Mouse (Mus musculus) natural killer cell, adult 2 months (primary cell): Measurements from ENCODE around the gene Mis18bp1.
"Not testable (repeated sequence)": the region's sequence is repeated elsewhere in the genome, so short reads cannot be mapped to it uniquely, and the experiment has no call there.

Experiments used
- DNase-seq, 2 experiments: peaks; one replicate each; pipeline ENCODE4 v3.0.0; 2022; ENCODE audit warnings: low spot score in 2 of 2

The Mis18bp1 gene

DNA sequence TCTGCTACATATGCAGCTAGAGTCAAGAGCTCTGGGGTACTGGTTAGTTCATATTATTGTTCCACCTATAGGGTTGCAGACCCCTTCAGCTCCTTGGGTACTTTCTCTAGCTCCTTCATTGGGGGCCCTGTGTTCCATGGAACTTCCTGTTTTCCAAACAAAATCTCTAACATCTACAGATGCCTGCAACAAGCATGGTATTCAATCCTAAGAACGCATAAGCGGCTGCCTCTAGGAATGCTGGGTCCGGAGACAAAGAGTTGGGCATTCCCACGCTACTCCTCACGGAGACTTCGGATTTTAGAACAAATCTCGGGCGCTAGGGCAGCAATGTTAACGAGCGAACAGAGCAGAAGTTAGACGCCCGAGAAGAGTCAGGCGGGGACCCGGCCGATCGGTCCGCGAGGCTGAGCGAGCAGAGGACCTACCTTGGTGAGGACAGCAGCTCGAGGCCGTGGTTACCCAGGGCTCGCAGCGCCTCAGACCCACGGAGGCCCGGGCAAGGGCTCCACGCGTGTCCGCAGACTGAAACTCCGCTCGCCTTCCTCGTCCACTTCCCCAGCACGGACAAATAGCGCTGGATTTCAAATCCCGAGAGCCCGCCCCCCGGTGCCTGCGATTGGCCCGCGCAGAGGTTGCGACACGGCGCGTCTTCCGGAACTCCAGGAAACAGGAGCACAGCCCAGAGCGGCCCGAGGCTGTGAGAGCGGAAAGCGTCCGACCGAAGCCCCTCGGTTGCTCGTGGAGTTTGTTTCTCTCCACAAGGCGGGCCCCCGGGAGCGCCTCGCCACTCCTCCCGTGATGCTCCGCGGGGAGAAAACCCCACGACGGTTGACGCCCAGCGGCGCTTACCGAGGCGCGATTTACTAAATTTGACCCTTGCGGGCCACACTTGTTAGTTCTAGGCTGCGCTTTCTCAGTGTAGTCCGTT, at the start of gene Mis18bp1:
TSS of gene Mis18bp1 (minus strand) at position 584 of the 931 bp plus-strand sequence.
- DNase-seq: peak; percentile 94 to 96

DNA sequence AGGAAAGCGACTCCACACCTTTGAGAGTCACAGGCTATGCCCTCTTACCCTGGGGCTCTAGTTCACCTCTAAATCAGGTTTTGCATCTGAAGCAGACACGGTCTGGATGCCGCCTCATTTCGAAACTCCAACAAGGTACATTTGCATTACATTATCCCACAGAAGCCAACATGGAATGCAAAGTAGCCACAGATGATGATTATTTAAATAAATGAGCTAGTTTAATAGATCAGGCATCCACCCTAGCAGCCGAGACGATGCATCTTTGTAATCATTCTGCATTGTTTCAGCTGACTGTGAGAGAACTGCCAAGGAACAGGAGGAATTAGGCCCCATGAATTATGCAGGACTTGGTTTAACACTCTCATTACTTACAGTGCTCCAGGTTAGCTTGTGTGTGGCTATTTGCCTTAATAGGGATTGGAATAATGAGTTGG, 44.0 kb upstream of the Mis18bp1 start:
- DNase-seq: no peak

DNA sequence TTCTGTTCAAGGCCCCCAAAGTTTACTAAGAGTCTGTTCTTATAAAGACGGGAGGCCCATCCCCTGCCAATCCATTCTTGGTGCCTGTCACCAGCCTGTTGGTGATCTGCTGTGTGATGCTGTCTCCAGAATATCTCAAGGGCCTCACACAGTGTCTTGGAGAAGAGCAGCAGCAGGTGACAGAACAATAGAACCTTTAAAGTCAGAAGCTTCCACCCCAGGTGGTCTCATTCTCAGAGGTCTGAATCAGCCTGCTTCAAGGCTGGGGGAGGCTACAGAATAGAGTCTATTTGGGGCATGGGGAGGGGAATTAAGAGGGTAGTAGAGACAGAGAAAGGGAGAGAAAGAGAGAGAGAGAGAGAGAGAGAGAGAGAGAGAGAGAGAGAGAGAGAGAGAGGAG, 34.0 kb upstream of the Mis18bp1 start:
- no peak for DNase-seq

GRCm38 (mm10) chr12:65201812-65202211, 29.4 kb upstream of the Mis18bp1 start:
- DNase-seq: no peak

- DNase-seq: no peak
These were observed 21.7 kb upstream of the Mis18bp1 start for GRCm38 (mm10) chr12:65194003-65194530.

- no peak for DNase-seq
These were observed 16.8 kb upstream of the Mis18bp1 start for GRCm38 (mm10) chr12:65189213-65189612.

DNA sequence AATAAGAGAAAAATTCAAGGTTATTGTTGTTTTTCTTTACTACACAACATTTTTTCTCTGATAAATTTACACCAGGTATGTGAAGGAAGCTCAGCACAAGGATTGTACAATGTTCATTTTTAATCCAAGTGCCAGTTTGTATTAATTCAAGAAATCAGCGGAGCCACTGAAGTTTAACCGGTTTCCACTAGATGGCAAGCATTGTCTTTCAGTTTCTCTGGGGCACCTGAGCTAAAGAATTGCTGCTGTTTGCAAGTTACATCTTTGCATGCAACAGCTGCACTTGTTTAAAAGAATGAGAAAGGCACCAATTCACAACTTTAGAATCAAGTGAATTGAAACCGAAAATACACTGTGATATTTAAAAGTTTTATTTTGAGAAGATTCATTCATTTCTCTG, 15.0 kb upstream of the Mis18bp1 start:
- no peak for DNase-seq

DNA sequence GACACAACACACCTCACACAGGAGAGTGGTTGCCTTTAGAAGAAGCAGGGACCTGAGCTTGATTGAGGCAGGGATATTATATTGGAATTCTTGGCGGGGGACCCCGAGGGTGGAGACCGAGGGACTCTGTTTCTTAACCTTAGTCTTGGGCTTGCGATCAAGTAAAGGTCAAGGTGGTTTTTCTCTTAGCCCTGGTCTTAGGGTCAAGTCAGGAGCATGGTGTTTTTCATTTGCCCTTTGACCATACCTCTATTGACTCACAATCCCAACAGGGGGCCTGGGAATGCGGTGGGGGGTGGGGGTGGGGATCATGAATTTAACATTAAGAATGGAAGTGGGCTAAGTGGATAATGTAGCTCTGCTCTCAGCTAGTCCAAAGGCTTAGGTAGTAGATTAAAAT, 1.3 kb upstream of the Mis18bp1 start:
- DNase-seq: no peak

- peak; percentile 57 to 77 for DNase-seq
These were observed 555 bp upstream of the Mis18bp1 start for GRCm38 (mm10) chr12:65172959-65173358.

DNA sequence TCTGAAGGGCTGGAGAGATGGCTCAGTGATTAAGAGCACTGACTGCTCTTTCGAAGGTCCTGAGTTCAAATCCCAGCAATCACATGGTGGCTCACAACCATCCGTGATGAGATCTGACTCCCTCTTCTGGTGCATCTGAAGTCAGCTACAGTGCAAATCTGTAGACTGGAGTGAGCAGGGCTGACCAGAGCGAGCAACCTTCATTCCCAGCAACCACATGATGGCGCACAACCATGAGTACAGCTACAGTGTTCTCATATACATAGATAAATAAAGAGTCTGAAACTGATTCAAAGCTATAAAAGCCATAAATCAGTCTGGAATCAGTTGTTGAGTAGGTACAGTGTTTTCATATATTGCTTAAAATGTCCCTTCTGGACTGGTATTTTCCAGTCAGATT, 36.3 kb downstream of the Mis18bp1 start:
- not testable (repeated sequence) for DNase-seq

DNA sequence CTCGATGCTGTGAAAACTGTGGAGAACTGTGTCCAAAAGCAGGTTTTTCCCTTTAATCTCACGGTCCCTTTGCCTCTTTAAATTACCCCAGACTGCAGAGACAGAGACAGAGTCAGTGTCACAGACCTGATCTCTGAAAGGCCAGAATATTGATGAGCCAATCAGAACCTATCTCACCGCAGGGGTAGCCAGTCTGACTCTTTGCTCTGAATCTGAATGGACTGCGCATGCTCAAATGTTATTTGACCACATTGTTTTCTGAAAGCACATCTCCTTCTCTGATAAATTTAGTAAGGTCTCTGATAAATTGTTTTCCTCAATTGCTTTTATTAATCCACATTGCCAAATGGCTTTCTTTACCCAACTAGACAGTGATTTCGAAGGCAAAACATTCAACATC, 53.0 kb downstream of the Mis18bp1 start:
- DNase-seq: no peak

GRCm38 (mm10) chr12:65118968-65119367, 53.4 kb downstream of the Mis18bp1 start:
- no peak for DNase-seq

- not testable (repeated sequence) for DNase-seq
These were observed 57.4 kb downstream of the Mis18bp1 start for GRCm38 (mm10) chr12:65114978-65115377.

GRCm38 (mm10) chr12:65113925-65114324, 58.5 kb downstream of the Mis18bp1 start:
- no peak for DNase-seq

GRCm38 (mm10) chr12:65112811-65113210, 59.6 kb downstream of the Mis18bp1 start:
- no peak for DNase-seq

GRCm38 (mm10) chr12:65111503-65111902, 60.9 kb downstream of the Mis18bp1 start:
- DNase-seq: no peak

- no peak for DNase-seq
These were observed 63.7 kb downstream of the Mis18bp1 start for GRCm38 (mm10) chr12:65108746-65109145.
